Mouse (Mus musculus): Measurements from ENCODE around the gene Sprr4. TPM values are rescaled to one million over a fixed set of nuclear protein-coding genes. Genes with fewer than 3 reads are reported as not detected.

Sprr4 gene
- polyA plus RNA-seq, 1 experiment from 2014 or later = not detected

- 51% methylated on average over 2 of the region's 2 CpGs for WGBS
- no peak within 1 kb of the TSS for H3K27ac ChIP-seq
- H3K4me3 ChIP-seq (replicated peaks) = no peak within 1 kb of the TSS
- no peaks in the 10 kb centered on the region for H3K27me3 ChIP-seq
- H3K4me1 ChIP-seq = no peaks in the 10 kb centered on the region
- no peaks in the 10 kb centered on the region for H3K9me3 ChIP-seq (replicated peaks)
- no peak within 1 kb of the TSS for H3K9ac ChIP-seq
- H3K4me2 ChIP-seq = no peak within 1 kb of the TSS
- no peak for ATAC-seq (replicated peaks; ENCODE audit: low FRiP score)
- H3K36me3 ChIP-seq = no peaks in the 10 kb centered on the region
These were observed 41.7 kb downstream of the Sprr4 start, which contains the start of gene Sprr3 for GRCm38 (mm10) chr3:92458620-92459019. Gene Sprr3 (minus strand): TSS chr3:92458720.

GRCm38 (mm10) chr3:92455151-92455550, 45.1 kb downstream of the Sprr4 start:
- Histone ChIP-seq H3K36me3 (no peaks in the 10 kb centered on the region), H3K4me3 (replicated peaks) (no peak overlapping the region), H3K4me2 (no peak overlapping the region), H3K4me1 (no peaks in the 10 kb centered on the region), H3K9ac (no peak overlapping the region), H3K27me3 (no peaks in the 10 kb centered on the region), H3K27ac (no peak overlapping the region), H3K9me3 (replicated peaks) (no peaks in the 10 kb centered on the region)
- 84% methylated on average over 5 of the region's 5 CpGs for WGBS
- ATAC-seq (replicated peaks; ENCODE audit: low FRiP score) = no peak

Other genes with a start within 250 kb of the Sprr4 start
- gene Sprr2a3, start 215.1 kb downstream of the Sprr4 start, polyA plus RNA-seq (2015; fragmentation: Nextera tagmentation; extraction: Ambion mirVana) = 1.0 TPM in 1 of 2 replicates, not detected in the other
- not detected in 2 replicates for gene Sprr2b, start 183.9 kb downstream of the Sprr4 start, polyA plus RNA-seq (2015; fragmentation: Nextera tagmentation; extraction: Ambion mirVana)
- not detected in 2 replicates for gene Sprr2d, start 161.4 kb downstream of the Sprr4 start, polyA plus RNA-seq (2015; fragmentation: Nextera tagmentation; extraction: Ambion mirVana)
- gene Sprr2e, start 148.3 kb downstream of the Sprr4 start, polyA plus RNA-seq (2015; fragmentation: Nextera tagmentation; extraction: Ambion mirVana) = not detected in 2 replicates
- 13.1 and 30.3 TPM in 2 replicates for gene Sprr2f, start 135.3 kb downstream of the Sprr4 start, polyA plus RNA-seq (2015; fragmentation: Nextera tagmentation; extraction: Ambion mirVana)
- not detected in 2 replicates for gene Sprr2h, start 114.8 kb downstream of the Sprr4 start, polyA plus RNA-seq (2015; fragmentation: Nextera tagmentation; extraction: Ambion mirVana)
- not detected in 2 replicates for gene Sprr2i, start 92.5 kb downstream of the Sprr4 start, polyA plus RNA-seq (2015; fragmentation: Nextera tagmentation; extraction: Ambion mirVana)
- not detected in 2 replicates for gene Sprr2j-ps, start 82.4 kb downstream of the Sprr4 start, polyA plus RNA-seq (2015; fragmentation: Nextera tagmentation; extraction: Ambion mirVana)
- gene Gm9774, start 71.1 kb downstream of the Sprr4 start, polyA plus RNA-seq (2015; fragmentation: Nextera tagmentation; extraction: Ambion mirVana) = 7.8 and 12.5 TPM in 2 replicates
- gene Sprr2k, start 67.9 kb downstream of the Sprr4 start, polyA plus RNA-seq (2015; fragmentation: Nextera tagmentation; extraction: Ambion mirVana) = not detected in 2 replicates
- 0.41 and 0.83 TPM in 2 replicates for gene Sprr1b, start 61.7 kb downstream of the Sprr4 start, polyA plus RNA-seq (2015; fragmentation: Nextera tagmentation; extraction: Ambion mirVana)
- 0.18 TPM in 1 of 2 replicates, not detected in the other for gene Sprr3, start 41.8 kb downstream of the Sprr4 start, polyA plus RNA-seq (2015; fragmentation: Nextera tagmentation; extraction: Ambion mirVana)
- 15.2 and 17.5 TPM in 2 replicates for gene Sprr1a, start 14.6 kb downstream of the Sprr4 start, polyA plus RNA-seq (2015; fragmentation: Nextera tagmentation; extraction: Ambion mirVana)
- gene 2310046K23Rik, start 34.0 kb upstream of the Sprr4 start, polyA plus RNA-seq (2015; fragmentation: Nextera tagmentation; extraction: Ambion mirVana) = not detected in 2 replicates
- gene Ivl, start 73.2 kb upstream of the Sprr4 start, polyA plus RNA-seq (2015; fragmentation: Nextera tagmentation; extraction: Ambion mirVana) = 0.22 and 0.61 TPM in 2 replicates
- not detected in 2 replicates for gene Smcp, start 88.5 kb upstream of the Sprr4 start, polyA plus RNA-seq (2015; fragmentation: Nextera tagmentation; extraction: Ambion mirVana)
- gene 2210017I01Rik, start 107.0 kb upstream of the Sprr4 start, polyA plus RNA-seq (2015; fragmentation: Nextera tagmentation; extraction: Ambion mirVana) = not detected in 2 replicates
- not detected in 2 replicates for gene Lce6a, start 121.2 kb upstream of the Sprr4 start, polyA plus RNA-seq (2015; fragmentation: Nextera tagmentation; extraction: Ambion mirVana)
- gene Lce1a1, start 147.8 kb upstream of the Sprr4 start, polyA plus RNA-seq (2015; fragmentation: Nextera tagmentation; extraction: Ambion mirVana) = not detected in 2 replicates
- not detected in 2 replicates for gene Lce1b, start 156.4 kb upstream of the Sprr4 start, polyA plus RNA-seq (2015; fragmentation: Nextera tagmentation; extraction: Ambion mirVana)
- gene Lce1a2, start 169.8 kb upstream of the Sprr4 start, polyA plus RNA-seq (2015; fragmentation: Nextera tagmentation; extraction: Ambion mirVana) = not detected in 2 replicates
- gene Lce1c, start 178.8 kb upstream of the Sprr4 start, polyA plus RNA-seq (2015; fragmentation: Nextera tagmentation; extraction: Ambion mirVana) = not detected in 2 replicates
- not detected in 2 replicates for gene Lce1d, start 186.7 kb upstream of the Sprr4 start, polyA plus RNA-seq (2015; fragmentation: Nextera tagmentation; extraction: Ambion mirVana)
- gene Lce1e, start 208.6 kb upstream of the Sprr4 start, polyA plus RNA-seq (2015; fragmentation: Nextera tagmentation; extraction: Ambion mirVana) = not detected in 2 replicates
- gene Lce1f, start 219.9 kb upstream of the Sprr4 start, polyA plus RNA-seq (2015; fragmentation: Nextera tagmentation; extraction: Ambion mirVana) = not detected in 2 replicates
- not detected in 2 replicates for gene Gm38119, start 238.6 kb upstream of the Sprr4 start, polyA plus RNA-seq (2015; fragmentation: Nextera tagmentation; extraction: Ambion mirVana)

All from kidney, embryonic 15.5 days (tissue).